Mouse (Mus musculus): Measurements from ENCODE around the gene Lta.

Lta gene

DNA sequence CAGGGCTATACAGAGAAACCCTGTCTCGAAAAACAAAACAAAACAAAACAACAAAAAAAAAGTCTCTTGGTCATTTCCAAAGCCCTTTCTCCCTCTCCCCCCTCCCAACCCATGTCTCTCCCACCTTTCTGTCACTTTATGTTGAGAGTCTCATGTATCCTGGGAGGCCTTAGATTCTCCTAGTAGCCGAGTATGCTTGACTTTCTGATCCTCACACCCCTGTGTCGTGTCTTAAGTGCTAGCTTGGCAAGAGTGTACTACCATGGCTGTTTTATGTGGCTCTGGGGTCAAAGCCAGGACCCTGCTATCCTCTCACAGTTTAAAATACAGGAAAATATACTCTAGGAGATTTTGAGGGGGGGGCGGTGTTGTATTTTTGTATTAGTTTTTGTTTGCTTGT is 17.8 kb downstream of the Lta start:
- DNase-seq (ENCODE audit: inconsistent age in 2 of 2, low spot score in 1 of 2) = no peak

DNA sequence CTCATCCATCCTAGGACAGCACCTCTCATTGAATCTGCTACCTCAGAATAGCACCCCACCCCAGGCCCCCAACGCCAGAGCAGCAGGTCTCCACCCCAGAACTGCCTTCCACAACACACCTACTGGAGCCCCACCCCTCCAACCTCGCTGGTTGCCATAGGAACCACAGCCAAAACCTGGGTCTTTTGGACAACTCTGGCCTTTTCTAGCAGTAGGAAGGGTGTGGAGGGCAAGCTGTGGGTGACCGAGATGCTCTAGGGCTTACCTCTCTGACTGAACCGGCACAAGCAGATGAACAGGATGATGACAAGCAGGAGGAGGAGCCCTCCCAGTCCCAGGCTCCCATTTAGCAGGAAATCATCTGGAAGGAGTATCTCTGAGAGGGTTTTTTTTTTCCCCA is 18.5 kb downstream of the Lta start:
- DNase-seq (ENCODE audit: inconsistent age in 2 of 2, low spot score in 1 of 2) = peak in 1 of 2 experiments; percentile 60

DNA sequence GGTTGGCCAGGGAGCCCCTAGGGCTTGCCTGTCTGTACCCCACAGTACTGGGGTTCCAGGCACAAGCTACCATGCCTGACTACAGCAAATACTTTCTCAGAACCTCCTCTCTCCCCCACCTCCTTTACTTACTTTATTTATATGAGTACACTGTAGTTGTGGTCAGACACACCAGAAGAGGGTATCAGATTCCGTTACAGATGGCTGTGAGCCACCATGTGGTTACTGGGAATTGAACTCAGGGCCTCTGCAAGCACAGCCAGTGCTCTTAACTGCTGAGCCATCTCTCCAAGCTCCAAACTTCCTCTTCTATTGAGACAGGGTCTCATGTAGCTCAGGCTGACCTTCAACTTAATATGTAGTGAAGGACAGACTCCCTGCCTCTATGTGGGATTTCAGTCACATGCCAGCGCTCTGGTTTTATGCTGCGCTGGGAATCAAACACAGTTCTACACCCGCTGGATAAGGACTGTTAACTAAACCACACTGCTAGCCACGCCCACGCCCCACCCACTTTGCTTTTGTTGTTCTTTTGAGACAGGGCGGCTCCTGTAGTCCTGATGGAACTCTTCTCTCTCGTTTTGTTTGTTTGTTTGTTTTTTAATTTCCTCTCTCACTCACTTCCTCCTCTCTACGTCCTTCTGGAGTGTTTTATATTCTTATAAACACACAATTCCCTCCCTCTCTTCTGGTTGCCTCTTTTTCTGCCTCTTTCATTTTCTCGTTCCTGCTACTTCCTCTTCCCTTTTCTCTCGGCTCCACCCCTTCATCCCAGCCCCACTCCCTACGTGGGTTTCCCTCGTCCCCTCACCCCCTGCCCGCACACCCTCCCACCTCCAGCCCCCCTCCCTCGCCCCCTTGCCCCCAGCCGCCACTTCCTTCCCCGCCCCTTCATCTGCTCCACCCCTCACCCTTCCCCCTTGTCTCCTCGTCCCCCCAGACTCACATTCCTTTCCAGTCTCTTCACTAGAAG is 19.2 kb downstream of the Lta start:
- DNase-seq (ENCODE audit: inconsistent age in 2 of 2, low spot score in 1 of 2) = peak; percentile 73 to 91

DNA sequence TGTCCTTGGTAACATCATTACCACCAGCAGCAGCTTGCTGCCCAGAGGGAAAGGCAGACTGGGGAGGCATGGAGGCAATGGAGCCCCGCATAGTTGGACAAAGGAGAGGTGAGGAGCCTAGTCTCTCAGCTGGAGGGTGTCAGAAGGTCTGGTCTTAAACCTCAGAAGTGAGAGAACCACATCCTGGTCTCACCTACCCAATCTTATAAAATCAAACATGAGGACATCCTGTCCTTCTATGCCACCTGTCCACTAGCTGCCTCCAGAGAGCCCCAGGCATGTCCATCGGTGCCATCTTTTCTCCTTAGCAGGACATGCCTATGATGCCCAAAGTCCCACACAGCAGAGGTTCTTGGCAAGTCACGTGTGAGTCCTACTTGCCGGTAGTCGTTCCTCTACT is 25.1 kb downstream of the Lta start:
- DNase-seq (ENCODE audit: inconsistent age in 2 of 2, low spot score in 1 of 2) = peak in 1 of 2 experiments; percentile 3

DNA sequence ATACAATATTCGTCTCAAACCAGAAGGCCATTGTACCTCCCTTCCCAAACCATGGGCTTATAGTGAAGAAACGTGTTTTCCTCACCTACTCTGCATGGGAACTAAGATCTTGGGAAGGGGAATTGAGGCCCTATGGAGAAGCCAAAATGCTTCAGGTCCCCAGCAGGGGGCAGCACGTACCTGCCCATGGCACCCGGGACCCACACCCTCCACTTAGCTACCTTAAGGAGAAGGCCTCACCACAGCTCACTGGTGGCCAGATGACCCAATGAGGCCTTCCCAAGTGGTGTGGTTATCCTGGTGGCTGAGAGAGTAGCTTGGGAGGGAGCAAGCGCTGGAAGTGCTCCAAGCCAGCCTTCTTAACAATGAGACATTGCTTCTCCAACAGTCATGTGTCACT is 26.6 kb downstream of the Lta start:
- DNase-seq (ENCODE audit: inconsistent age in 2 of 2, low spot score in 1 of 2) = peak; percentile 78 to 93

DNA sequence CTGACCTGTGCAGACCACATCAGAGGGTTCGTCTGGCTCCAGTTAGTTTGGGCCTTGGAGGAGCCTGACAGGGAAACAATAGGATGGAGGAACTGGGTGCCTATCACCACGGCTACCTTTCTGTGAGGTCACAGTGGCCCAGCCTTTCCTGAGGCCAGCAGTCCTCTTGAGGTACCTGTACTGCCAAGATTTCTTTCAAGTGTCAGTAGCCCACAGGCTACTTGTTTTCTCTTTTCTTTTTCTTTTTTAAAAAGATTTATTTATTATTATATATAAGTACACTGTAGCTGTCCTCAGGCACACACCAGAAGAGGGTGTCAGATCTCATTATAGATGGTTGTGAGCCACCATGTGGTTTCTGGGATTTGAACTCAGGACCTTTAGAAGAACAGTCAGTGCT is 29.2 kb downstream of the Lta start, which contains the start of gene Aif1:
TSS of gene Aif1 (minus strand) at position 101 of the 400 bp plus-strand sequence.
- no peak for DNase-seq (ENCODE audit: inconsistent age in 2 of 2, low spot score in 1 of 2)

DNA sequence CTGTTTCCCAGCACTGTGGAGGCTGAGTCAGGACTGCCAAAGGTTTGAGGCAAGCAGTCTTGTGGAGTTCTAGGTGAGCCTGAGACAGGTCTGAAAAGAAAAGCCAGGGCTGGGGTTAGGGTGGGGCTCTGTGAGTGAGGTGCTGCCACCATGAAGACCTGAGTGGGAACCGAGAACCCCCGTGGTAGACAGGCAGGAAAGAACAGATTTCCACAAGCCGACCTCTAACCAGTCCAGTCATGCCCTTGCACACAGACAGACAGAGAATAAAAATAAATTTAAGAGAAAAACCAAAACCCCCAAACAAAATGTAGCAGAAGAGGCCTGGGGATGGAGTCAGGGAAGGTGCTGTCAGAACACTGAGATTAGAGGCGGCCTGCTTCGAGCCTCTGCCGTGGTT is 29.8 kb downstream of the Lta start:
- no peak for DNase-seq (ENCODE audit: inconsistent age in 2 of 2, low spot score in 1 of 2)

DNA sequence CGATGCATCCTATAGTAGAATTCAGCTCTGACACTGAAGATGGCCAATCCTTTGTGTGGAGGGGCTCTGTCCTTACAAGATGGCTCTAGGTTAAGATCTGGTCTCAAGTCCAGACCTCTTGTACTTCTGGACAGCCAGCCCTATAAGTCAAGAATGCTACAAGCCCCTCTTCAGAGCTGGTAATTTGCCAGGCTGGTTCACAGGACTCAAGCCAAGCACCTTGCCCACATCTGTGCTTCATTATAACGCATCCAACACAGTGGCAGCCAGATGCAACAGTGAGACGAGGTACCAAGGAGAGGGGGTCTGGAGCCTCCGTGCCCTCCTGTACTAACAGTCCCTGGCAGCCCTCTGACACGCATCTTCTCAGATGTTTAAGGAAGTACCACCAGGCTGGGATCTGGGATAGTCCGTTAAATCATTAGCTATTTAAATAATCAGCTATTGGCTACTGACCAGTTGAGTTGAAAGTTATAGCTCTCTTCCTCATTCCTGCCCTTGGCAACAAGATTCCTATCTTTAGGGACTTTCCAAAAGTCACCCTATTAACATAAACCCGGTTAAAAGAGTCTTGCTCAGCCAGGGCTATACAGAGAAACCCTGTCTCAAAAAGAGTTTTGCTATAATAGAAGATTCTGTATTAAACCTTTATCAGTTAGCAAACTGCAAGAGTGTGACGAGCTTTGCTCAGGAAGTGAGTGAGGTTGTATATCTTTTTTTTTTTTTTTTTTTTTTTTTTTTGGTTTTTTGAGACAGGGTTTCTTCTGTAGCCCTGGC is 30.8 kb downstream of the Lta start:
- no peak for DNase-seq (ENCODE audit: inconsistent age in 2 of 2, low spot score in 1 of 2)

DNA sequence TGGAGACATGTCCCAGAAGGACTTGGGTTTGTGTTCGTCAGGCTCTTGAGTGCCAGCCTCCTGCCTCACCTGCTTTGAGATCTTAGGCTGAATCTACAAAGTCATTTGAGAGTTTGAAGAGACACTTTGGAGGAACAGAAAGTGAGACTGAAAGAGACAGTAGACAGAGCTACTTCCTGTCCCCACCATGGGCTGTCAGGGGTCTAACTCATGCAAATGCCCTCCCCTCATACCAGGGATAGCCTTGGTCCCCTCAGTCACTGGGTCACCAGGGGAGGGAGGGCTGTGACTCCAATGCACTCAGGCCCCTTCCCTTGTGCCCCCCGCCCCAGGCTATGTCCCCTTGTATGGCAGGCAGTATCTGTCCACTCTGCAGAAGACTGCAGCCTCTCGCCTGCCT is 31.8 kb downstream of the Lta start:
- no peak for DNase-seq (ENCODE audit: inconsistent age in 2 of 2, low spot score in 1 of 2)

DNA sequence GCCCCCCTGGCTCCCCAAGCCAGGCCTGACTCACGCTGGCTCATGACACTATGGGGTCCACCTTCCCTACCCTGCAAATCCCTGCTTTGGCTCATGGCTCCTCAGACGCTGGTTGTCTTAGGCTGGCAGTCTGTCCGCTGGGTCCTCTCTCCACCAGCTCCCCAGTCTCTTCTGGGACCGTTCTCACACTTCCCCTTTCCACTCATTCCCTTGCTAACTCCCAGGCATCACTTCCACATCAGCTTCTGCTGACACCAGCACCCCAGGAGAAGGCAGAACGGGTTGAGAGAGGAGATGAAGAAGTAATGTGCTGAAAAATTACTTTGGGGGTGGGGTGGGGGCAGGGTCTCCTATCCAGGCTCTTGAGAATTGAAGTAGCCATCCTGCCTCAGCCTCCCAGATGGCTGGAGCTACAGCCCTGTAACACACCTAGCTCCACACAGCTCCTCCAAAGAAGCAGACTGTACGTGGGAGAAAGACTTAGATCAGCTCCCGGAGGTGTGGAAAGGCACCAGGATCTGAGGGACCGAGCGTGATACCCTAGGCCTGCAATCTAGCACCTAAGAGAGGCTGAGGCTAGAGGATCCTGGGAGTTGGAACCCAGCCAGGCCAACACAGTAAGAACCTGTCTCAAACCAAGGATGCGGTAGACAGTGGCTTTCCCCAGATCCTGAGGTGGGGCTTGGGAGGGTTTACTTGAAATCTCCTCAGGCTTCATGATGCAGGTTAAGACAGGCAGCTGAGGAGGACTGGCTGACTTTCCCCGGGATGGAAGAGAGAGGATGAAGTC is 32.5 kb downstream of the Lta start:
- DNase-seq (ENCODE audit: inconsistent age in 2 of 2, low spot score in 1 of 2) = no peak

DNA sequence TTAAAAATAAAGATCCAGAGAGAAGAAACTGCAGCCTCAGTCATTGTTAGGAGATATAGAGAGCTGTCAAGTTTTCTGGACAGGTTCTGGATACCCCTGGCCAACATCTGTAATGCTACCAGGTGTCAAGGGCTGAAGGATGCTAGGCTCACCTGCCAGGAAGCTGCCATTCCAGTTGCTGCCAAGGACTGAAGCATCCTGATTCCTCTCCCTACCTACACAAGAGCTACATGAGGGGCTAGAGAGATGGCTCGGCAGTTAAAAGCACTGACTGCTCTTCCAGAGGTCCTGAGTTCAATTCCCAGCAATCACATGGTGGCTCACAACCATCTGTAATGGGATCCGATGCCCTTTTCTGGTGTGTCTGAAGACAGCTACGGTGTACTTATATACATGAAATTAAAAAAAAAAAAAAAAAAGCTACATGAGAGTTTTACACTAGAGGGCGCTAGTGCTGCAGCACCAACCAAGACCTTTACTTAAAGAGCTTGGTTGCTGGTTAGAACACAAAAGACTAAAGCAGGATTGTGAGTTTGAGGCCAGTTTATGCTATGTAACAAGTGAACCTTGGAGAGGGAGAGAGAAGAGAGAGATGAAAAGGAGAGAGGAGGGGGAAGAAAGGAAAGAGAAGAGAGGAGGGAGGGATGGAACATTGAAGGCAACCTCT is 36.5 kb downstream of the Lta start:
- peak in 1 of 2 experiments; percentile 72 for DNase-seq (ENCODE audit: inconsistent age in 2 of 2, low spot score in 1 of 2)

DNA sequence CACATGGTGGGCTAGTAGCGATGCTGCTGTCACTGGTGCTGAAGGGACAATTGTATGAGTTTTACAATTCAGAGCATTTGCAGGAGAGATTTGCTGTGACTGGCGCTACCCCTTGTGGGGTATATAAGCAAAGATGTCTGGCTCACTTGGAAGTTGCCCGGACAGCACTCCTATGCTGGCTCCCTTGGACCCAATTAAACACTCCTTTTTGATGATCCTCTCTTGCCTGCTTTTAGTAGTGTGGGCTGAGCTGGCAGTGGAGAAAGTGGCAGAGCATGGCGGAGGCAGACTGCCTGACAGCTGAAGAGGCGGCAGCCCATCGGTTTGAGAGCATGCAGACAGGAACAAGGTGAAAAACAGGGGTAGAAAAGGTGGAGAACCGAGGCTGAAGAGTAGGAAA is 37.4 kb downstream of the Lta start:
- DNase-seq (ENCODE audit: inconsistent age in 2 of 2, low spot score in 1 of 2) = no peak

DNA sequence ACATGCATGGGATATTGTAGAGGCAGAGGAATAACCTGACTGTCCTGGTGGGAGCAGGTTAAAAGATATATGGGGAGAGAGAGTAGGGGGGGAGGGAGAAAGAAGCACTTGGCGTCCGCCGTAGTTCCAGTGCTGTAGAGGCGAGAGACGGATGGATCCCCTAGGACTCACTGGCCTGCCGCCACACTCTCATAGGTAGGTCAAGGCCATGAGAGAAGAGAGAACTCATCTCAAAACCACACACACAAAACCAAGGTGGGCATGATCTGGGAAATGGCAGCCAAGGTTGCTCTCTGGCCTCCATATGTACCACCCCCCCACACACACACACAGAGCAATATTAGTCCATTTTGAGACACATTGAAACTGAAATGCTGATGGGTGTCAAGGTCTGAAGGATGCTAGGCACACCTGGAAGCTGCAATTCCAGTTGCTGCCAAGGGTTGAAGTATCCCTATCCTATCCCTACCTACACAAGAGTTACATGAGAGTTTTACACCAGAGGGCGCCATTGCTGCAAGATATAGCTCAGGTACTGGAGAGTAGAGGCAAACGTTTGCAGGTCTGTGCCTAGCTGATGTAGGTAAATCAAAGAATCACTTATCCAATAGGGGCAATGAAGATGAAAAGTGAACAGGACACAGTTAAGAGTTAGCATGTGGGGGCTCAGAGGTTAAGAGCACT is 38.7 kb downstream of the Lta start:
- DNase-seq (ENCODE audit: inconsistent age in 2 of 2, low spot score in 1 of 2) = peak; percentile 65 to 88

DNA sequence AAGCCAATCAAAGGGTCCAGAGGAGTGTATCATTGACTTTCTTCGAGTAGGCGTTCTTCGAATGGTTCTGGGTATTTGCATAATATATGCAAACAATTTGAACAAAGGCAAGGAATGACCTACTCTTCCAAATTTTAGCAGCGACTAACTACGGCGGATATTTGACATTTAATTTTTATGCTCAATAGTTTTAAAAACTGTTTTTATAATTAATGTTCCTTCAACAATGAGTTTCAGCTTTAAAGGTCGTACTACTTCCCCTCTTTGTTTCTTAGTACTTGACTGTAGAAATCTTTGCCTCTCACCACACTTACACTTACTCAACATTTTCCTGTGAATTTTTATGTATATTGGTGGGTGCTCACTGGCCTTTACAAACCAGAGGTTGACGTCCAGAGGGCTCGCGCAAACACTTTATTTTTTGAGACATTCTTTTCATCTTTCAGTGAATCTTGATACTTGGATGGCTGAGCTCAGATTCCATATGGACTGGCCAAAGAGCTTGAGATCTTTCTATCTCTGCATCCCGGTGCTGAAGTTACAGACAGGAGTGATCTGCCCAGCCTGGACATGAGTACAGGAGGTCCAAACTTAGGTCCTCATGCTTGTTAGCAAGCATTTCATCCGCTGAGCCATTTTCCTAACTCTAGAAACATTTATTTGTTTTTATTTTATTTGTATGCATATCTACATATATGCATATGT is 39.5 kb downstream of the Lta start:
- no peak for DNase-seq (ENCODE audit: inconsistent age in 2 of 2, low spot score in 1 of 2)

DNA sequence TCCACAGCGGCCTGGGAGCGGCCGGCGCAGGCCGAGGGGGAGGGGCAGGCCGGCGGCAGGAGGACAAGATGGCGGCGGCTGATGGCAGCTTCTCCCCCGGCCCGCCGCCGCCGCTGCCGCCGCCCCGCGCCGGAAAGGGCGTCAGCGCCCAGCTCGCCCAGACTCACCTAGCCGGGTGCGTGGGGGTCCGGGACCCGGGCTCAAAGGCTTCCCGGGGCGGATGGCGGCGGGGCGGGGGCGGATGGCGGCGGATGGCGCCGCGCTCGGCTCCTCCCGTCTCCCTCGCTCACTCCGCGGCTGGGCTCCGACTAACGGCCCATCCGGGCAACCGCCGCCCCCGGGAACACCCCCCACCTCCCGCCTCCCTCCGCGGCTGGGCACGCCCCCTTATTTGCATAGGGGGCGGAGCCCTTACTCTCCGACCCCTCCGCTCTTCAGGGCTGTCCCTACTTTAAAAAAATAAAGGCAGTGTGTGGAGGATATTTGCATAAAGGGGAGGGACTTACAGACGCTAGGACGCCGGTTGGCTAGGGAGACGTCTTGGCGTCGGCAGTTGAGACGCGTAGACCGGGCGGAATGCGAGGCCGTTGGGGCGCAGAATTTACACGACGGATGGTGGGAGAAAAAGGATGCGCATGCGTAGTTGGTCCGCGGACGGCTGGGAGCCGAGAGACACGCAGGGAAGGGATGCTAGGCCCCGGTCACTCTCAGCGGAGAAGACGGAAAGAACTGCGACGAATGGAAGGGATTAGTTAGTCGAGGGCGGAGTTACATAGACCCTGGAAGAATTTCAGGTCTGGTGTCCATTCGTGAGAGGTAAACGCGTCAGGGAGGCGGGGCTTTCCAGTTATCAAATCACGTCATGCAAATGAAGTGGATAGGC is 40.3 kb downstream of the Lta start, which contains the start of gene Prrc2a:
TSS of gene Prrc2a (minus strand) at position 330 of the 883 bp plus-strand sequence.
- peak; percentile 99 to 100 for DNase-seq (ENCODE audit: inconsistent age in 2 of 2, low spot score in 1 of 2)

DNA sequence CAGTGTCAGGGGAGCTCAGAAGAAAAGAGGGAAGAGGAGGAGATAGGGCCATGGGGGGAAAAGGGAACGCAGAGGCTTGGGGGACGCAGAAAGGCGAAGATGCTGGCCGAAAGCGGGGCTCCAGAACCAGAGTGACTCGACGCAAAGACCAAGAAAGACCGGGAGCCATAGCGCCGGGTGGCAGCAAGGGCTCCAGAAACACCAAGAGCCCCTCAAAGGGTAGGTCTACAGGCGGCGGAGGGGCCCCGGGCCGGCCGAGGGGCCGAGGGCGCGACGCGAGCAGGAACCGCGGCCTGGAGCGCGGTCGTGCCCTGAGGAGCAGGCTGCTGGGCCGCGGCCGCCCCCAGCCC is 41.0 kb downstream of the Lta start:
- DNase-seq (ENCODE audit: inconsistent age in 2 of 2, low spot score in 1 of 2) = no peak

DNA sequence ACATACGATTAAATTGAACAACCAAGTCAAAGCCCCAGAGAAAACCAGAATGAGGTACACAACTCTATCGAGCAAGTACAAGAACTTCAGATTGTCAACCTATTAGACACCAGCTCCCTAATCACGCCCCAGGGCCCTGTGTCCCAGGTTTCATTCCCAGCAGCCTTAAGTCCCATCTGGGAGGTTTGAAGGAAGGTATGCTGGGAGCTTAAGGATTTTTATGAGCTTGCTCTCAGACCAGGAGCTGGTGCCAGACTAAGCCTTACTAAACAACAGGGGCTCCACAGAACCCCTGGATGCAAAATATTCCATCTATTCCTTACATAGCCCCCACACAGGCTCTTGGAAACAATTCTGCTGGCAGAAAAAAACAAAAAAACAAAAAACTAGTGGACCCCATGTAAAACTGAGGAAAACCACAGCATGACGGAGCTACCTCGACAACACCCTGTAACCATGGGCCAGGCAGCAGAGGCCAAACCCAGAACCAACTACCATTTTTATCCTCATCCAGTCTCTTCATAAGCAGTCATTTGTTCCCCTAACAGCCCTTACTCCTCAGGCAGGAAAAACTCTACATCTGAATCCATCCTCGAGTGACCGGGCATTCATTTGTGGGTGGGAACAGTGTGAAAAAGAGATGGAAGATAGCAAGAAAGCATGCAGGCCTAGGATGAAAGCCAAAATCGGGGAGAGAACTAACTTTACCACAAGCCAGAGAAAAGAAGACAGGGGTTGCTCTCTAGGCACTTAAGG is 41.6 kb downstream of the Lta start:
- DNase-seq (ENCODE audit: inconsistent age in 2 of 2, low spot score in 1 of 2) = peak in 1 of 2 experiments; percentile 80

DNA sequence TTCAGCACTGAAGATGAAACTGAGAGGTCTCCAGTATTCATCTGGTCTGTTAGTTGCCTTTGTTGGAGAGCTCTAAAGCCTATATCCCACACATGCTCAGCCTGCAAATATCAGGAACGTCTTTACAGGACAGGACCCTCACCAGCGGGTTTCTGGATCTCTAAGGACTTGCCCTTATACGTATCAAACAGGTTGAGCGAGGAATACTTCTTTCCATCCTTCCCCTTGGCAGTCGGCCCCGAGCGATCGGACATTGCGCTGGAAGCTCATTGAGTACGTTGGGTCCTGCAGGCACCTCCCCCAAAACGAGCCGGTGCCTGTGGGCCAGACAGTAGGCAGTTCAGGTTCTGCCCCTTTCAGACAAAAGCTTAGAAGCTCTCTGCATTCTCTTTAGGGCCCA is 42.4 kb downstream of the Lta start:
- peak; percentile 63 to 83 for DNase-seq (ENCODE audit: inconsistent age in 2 of 2, low spot score in 1 of 2)
